Mouse (Mus musculus) left cerebral cortex, postnatal 36 days (tissue): ENCODE data around the gene Canx. TPM values are rescaled to one million over a fixed set of nuclear protein-coding genes. Genes with fewer than 3 reads are reported as not detected.

Experiments used
- DNase-seq, 2 experiments: peaks; one replicate each; pipeline ENCODE4 v3.0.0; 2021 to 2022; ENCODE audit warnings: low spot score in 2 of 2, mixed read lengths in 1 of 2
- intact Hi-C: fragments of 180-260 bp; cut with DNase I; formaldehyde crosslinking; loops from one replicate; pipeline ENCODE4 v1.15.1; 2025
- total RNA-seq, 2 experiments: library from RNA; stranded (reverse); gene quantifications; 2 replicates each; pipeline ENCODE4 v1.2.3; 2021

The Canx gene
- total RNA-seq, 2 experiments from 2014 or later = 400 to 407 TPM

GRCm38 (mm10) chr11:50285263-50285662 is 40.2 kb downstream of the Canx start:
- DNase-seq = no peak
- intact Hi-C loops = no loop called here

- DNase-seq = no peak
- intact Hi-C loops = no loop called here
Measured at GRCm38 (mm10) chr11:50280053-50280452, 45.4 kb downstream of the Canx start.

GRCm38 (mm10) chr11:50279005-50279404 is 46.5 kb downstream of the Canx start:
- intact Hi-C loops = no loop called here
- DNase-seq = no peak

GRCm38 (mm10) chr11:50277706-50278105 is 47.8 kb downstream of the Canx start:
- DNase-seq = no peak
- intact Hi-C loops = no loop called here

GRCm38 (mm10) chr11:50277025-50277424 is 48.4 kb downstream of the Canx start:
- intact Hi-C loops = no loop called here

GRCm38 (mm10) chr11:50275568-50276151 is 49.8 kb downstream of the Canx start:
- no peak for DNase-seq
- intact Hi-C loops = no loop called here

More at GRCm38 (mm10) chr11:50277025-50277424, 48.4 kb downstream of the Canx start:
- DNase-seq = no peak

GRCm38 (mm10) chr11:50275077-50275476 is 50.4 kb downstream of the Canx start:
- intact Hi-C loops = no loop called here
- no peak for DNase-seq

GRCm38 (mm10) chr11:50272819-50273218 is 52.7 kb downstream of the Canx start:
- intact Hi-C loops = no loop called here
- DNase-seq = no peak

- no peak for DNase-seq
- intact Hi-C loops = no loop called here
Measured at GRCm38 (mm10) chr11:50269885-50270284, 55.6 kb downstream of the Canx start.

- intact Hi-C loops = no loop called here
- no peak for DNase-seq
Measured at GRCm38 (mm10) chr11:50269163-50269562, 56.3 kb downstream of the Canx start.

GRCm38 (mm10) chr11:50266997-50267396 is 58.5 kb downstream of the Canx start:
- DNase-seq = no peak
- intact Hi-C loops = no loop called here

- intact Hi-C loops = no loop called here
- no peak for DNase-seq
Measured at GRCm38 (mm10) chr11:50265931-50266330, 59.5 kb downstream of the Canx start.

- no peak for DNase-seq
- intact Hi-C loops = loop anchor here (5.0 kb wide), 1 partner anchor 36 kb away; no protein-coding TSS in a partner anchor
Measured at GRCm38 (mm10) chr11:50263198-50263597, 62.3 kb downstream of the Canx start.

- DNase-seq = no peak
- intact Hi-C loops = loop anchor here (5.0 kb wide), 1 partner anchor 35 kb away; no protein-coding TSS in a partner anchor
Measured at GRCm38 (mm10) chr11:50262020-50262419, 63.5 kb downstream of the Canx start.

- intact Hi-C loops = no loop called here
- DNase-seq = peak; percentile 68 to 79
Measured at GRCm38 (mm10) chr11:50258310-50258709, 67.2 kb downstream of the Canx start.

GRCm38 (mm10) chr11:50256615-50257014 is 68.9 kb downstream of the Canx start:
- DNase-seq = no peak
- intact Hi-C loops = no loop called here

GRCm38 (mm10) chr11:50254010-50254580 is 71.4 kb downstream of the Canx start:
- intact Hi-C loops = no loop called here
- DNase-seq = peak; percentile 86

- intact Hi-C loops = no loop called here
- DNase-seq = no peak
Measured at GRCm38 (mm10) chr11:50253393-50253792, 72.1 kb downstream of the Canx start.

GRCm38 (mm10) chr11:50252684-50253265 is 72.7 kb downstream of the Canx start:
- no peak for DNase-seq
- intact Hi-C loops = no loop called here

- intact Hi-C loops = no loop called here
- DNase-seq = no peak
Measured at GRCm38 (mm10) chr11:50252166-50252565, 73.3 kb downstream of the Canx start.

- no peak for DNase-seq
- intact Hi-C loops = no loop called here
Measured at GRCm38 (mm10) chr11:50248473-50249171, 76.9 kb downstream of the Canx start.
